Mouse (Mus musculus) liver, embryonic 11.5 days (tissue): ENCODE results near the gene Osgin1. TPM values are rescaled to one million over a fixed set of nuclear protein-coding genes. Genes with fewer than 3 reads are reported as not detected.

Experiments
- ATAC-seq: fragments of 200-750 bp; cut with Nextera tagmentation; replicated peaks from 2 replicates; pipeline ENCODE4 v1.8.0; 2017; ENCODE audit warnings: moderate number of reproducible peaks, mild to moderate bottlenecking, moderate TSS enrichment, moderate library complexity; ENCODE audit not compliant: low FRiP score
- DNase-seq: peaks from one replicate; pipeline ENCODE4 v3.0.0-alpha.2; 2017; ENCODE audit warnings: low spot score
- H3K27ac ChIP-seq: fragments of 300-500 bp; sonication (generic); 2 replicates; pipeline ENCODE4 v1.5.1; 2014; ENCODE audit warnings: mild to moderate bottlenecking, low read depth, low read length, control low read depth
- H3K27me3 ChIP-seq: fragments of 300-500 bp; sonication (generic); replicated peaks from 2 replicates; pipeline ENCODE4 v1.6.1; 2014; ENCODE audit warnings: low read length, mixed read lengths; ENCODE audit not compliant: control insufficient read depth, insufficient read depth
- H3K36me3 ChIP-seq: fragments of 300-500 bp; sonication (generic); 2 replicates; pipeline ENCODE4 v1.6.1; 2014; ENCODE audit warnings: mild to moderate bottlenecking, low read length, moderate library complexity, mixed read lengths; ENCODE audit not compliant: control insufficient read depth, insufficient read depth
- H3K4me1 ChIP-seq: fragments of 300-500 bp; sonication (generic); replicated peaks from 2 replicates; pipeline ENCODE4 v1.6.1; 2014; ENCODE audit warnings: low read length, mixed read lengths; ENCODE audit not compliant: control insufficient read depth, insufficient read depth
- H3K4me2 ChIP-seq: fragments of 300-500 bp; sonication (generic); 2 replicates; pipeline ENCODE4 v1.6.1; 2014; ENCODE audit warnings: mild to moderate bottlenecking, control low read depth, moderate library complexity
- H3K4me3 ChIP-seq: fragments of 300-500 bp; sonication (generic); 2 replicates; pipeline ENCODE4 v1.5.1; 2014; ENCODE audit warnings: low read depth, low read length, control low read depth
- H3K9ac ChIP-seq: fragments of 300-500 bp; sonication (generic); 2 replicates; pipeline ENCODE4 v1.6.1; 2014; ENCODE audit warnings: low read depth, low read length, control low read depth
- H3K9me3 ChIP-seq: fragments of 300-500 bp; sonication (generic); 2 replicates; pipeline ENCODE4 v1.6.1; 2016; ENCODE audit warnings: low read length, inconsistent platforms, mixed read lengths; ENCODE audit not compliant: control insufficient read depth
- WGBS: fragments of 180-500 bp; shearing (Covaris S2); extraction: QIAGEN DNeasy Blood & Tissue Kit; methylation state at CpG from one replicate; pipeline ENCODE4 v1.1.7; 2014; 5-methylcytosine and 5-hydroxymethylcytosine counted together
- polyA plus RNA-seq: library from polyadenylated mRNA; unstranded; fragments of >200 nt; fragmentation: Nextera tagmentation; extraction: Ambion mirVana; gene quantifications from 2 replicates; pipeline ENCODE4 v1.2.1, GENCODE M21; 2014

Osgin1 gene
- polyA plus RNA-seq, 1 experiment from 2014 or later, result 15.6 TPM

- no peaks in the 10 kb centered on the region for H3K36me3 ChIP-seq
- WGBS, result 67% methylated on average over 6 of the region's 6 CpGs
- H3K4me1 ChIP-seq, result peaks cover 32% of the 10 kb centered on the region
- no peak for ATAC-seq
- no peak for DNase-seq
- H3K9ac ChIP-seq, result no peak overlapping the region
- H3K27me3 ChIP-seq, result no peaks in the 10 kb centered on the region
- H3K27ac ChIP-seq, result peak overlapping the region; percentile 21; the same call in 1 of the 2 replicates
- H3K9me3 ChIP-seq, result no peaks in the 10 kb centered on the region
- H3K4me2 ChIP-seq, result no peak overlapping the region
- no peak overlapping the region for H3K4me3 ChIP-seq
Measured at GRCm38 (mm10) chr8:119426069-119426735, 7.7 kb upstream of the Osgin1 start.

- H3K27ac ChIP-seq, result no peak overlapping the region
- H3K9me3 ChIP-seq, result no peaks in the 10 kb centered on the region
- DNase-seq (no peak), ATAC-seq (no peak)
- H3K9ac ChIP-seq, result no peak overlapping the region
- no peak overlapping the region for H3K4me3 ChIP-seq
- no peaks in the 10 kb centered on the region for H3K36me3 ChIP-seq
- WGBS, result 73% methylated on average over 12 of the region's 12 CpGs
- no peak overlapping the region for H3K4me2 ChIP-seq
- peaks cover 29% of the 10 kb centered on the region for H3K4me1 ChIP-seq
- no peaks in the 10 kb centered on the region for H3K27me3 ChIP-seq
Measured at GRCm38 (mm10) chr8:119427634-119428349, 6.1 kb upstream of the Osgin1 start.

- H3K4me3 ChIP-seq, result no peak overlapping the region
- no peaks in the 10 kb centered on the region for H3K9me3 ChIP-seq
- H3K4me1 ChIP-seq, result peaks cover 29% of the 10 kb centered on the region
- WGBS, result 71% methylated on average over 7 of the region's 7 CpGs
- DNase-seq (no peak), ATAC-seq (no peak)
- H3K36me3 ChIP-seq, result no peaks in the 10 kb centered on the region
- H3K27me3 ChIP-seq, result no peaks in the 10 kb centered on the region
- no peak overlapping the region for H3K9ac ChIP-seq
- no peak overlapping the region for H3K4me2 ChIP-seq
- no peak overlapping the region for H3K27ac ChIP-seq
Measured at GRCm38 (mm10) chr8:119428350-119428740, 5.6 kb upstream of the Osgin1 start.

- Histone ChIP-seq H3K27ac (no peak overlapping the region), H3K9me3 (no peaks in the 10 kb centered on the region), H3K4me3 (no peak overlapping the region), H3K4me2 (no peak overlapping the region), H3K4me1 (peaks cover 26% of the 10 kb centered on the region), H3K36me3 (no peaks in the 10 kb centered on the region), H3K27me3 (no peaks in the 10 kb centered on the region), H3K9ac (no peak overlapping the region)
- ATAC-seq (no peak), DNase-seq (no peak)
- WGBS, result 68% methylated on average over 5 of the region's 5 CpGs
Measured at GRCm38 (mm10) chr8:119428766-119429327, 5.1 kb upstream of the Osgin1 start.

- Histone ChIP-seq H3K9me3 (no peaks in the 10 kb centered on the region), H3K4me3 (no peak overlapping the region), H3K27me3 (no peaks in the 10 kb centered on the region), H3K36me3 (no peaks in the 10 kb centered on the region), H3K4me1 (peaks cover 19% of the 10 kb centered on the region), H3K4me2 (no peak overlapping the region), H3K27ac (peak overlapping the region; percentile 15; the same call in 1 of the 2 replicates), H3K9ac (no peak overlapping the region)
- 84% methylated on average over 3 of the region's 3 CpGs for WGBS
- ATAC-seq (no peak), DNase-seq (no peak)
Measured at GRCm38 (mm10) chr8:119429552-119429951, 4.4 kb upstream of the Osgin1 start.

- Histone ChIP-seq H3K9me3 (no peaks in the 10 kb centered on the region), H3K4me2 (no peak overlapping the region), H3K4me3 (no peak overlapping the region), H3K27ac (peak overlapping the region; percentile 15; the same call in 1 of the 2 replicates), H3K4me1 (peaks cover 17% of the 10 kb centered on the region), H3K36me3 (no peaks in the 10 kb centered on the region), H3K9ac (no peak overlapping the region), H3K27me3 (no peaks in the 10 kb centered on the region)
- DNase-seq (no peak), ATAC-seq (no peak)
- 70% methylated on average over 8 of the region's 8 CpGs for WGBS
Measured at GRCm38 (mm10) chr8:119430250-119430649, 3.7 kb upstream of the Osgin1 start.

GRCm38 (mm10) chr8:119430690-119431089 is 3.2 kb upstream of the Osgin1 start:
- Histone ChIP-seq H3K4me3 (no peak overlapping the region), H3K4me1 (peaks cover 17% of the 10 kb centered on the region), H3K9me3 (no peaks in the 10 kb centered on the region), H3K4me2 (no peak overlapping the region), H3K27ac (no peak overlapping the region; the same call in 1 of the 2 replicates), H3K9ac (no peak overlapping the region), H3K27me3 (no peaks in the 10 kb centered on the region), H3K36me3 (no peaks in the 10 kb centered on the region)
- 81% methylated on average over 7 of the region's 7 CpGs for WGBS
- no peak for DNase-seq
- no peak for ATAC-seq

- no peak overlapping the region for H3K4me2 ChIP-seq
- H3K4me3 ChIP-seq, result no peak overlapping the region
- no peaks in the 10 kb centered on the region for H3K27me3 ChIP-seq
- peaks cover 15% of the 10 kb centered on the region for H3K4me1 ChIP-seq
- no peak for DNase-seq
- H3K27ac ChIP-seq, result peak overlapping the region; percentile 71
- no peak overlapping the region for H3K9ac ChIP-seq
- ATAC-seq, result peak; percentile 41
- no peaks in the 10 kb centered on the region for H3K9me3 ChIP-seq
- WGBS, result 56% methylated on average over 3 of the region's 3 CpGs
- no peaks in the 10 kb centered on the region for H3K36me3 ChIP-seq
Measured at GRCm38 (mm10) chr8:119432372-119432771, 1.6 kb upstream of the Osgin1 start.
